Mouse (Mus musculus): ENCODE measurements around the gene Ppp1r9a. TPM values are rescaled to one million over a fixed set of nuclear protein-coding genes. Genes with fewer than 3 reads are reported as not detected.

Gene Ppp1r9a
- total RNA-seq, 2 experiments from 2014 or later: 191 to 212 TPM

DNA sequence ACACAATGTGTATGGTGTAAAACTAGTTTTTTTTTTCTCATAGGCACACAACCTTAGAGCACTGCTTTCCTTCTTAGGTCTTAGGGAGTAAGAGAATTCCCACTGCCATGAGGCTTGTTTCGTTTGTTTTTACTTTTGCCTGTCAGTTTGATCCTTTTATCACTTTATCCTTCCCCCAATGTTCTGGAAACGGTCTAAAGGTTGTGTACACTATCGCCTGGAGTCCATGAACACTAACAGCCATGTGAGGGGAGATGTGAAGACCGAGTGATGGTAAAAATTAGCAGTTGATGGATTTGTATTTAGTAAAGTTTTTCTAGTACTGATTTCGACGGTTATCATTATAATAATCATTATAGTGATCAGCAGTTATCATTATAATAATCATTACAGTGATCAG, 232.3 kb downstream of the Ppp1r9a start:
- intact Hi-C loops (cut with DNase I): no loop called here
- no peak for DNase-seq (ENCODE audit: low spot score in 2 of 2)

DNA sequence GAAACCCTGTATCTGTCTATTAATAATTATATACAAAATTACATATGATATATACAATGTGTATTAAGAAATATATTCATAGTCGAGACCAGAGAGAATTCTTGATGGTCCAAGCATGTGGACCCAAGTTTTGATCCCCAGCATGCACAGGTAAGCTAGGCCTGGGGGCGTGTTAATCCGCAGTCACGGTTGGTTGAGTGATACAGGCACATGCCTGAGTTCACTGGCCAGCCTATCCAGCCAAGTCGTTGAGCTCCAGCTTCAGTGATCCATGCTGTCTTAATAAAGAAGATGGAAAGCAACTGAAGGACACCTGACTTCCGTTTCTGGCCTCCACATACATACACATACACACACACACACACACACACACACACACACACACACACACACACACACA, 233.3 kb downstream of the Ppp1r9a start:
- intact Hi-C loops (cut with DNase I): no loop called here
- DNase-seq (ENCODE audit: low spot score in 2 of 2): no peak

DNA sequence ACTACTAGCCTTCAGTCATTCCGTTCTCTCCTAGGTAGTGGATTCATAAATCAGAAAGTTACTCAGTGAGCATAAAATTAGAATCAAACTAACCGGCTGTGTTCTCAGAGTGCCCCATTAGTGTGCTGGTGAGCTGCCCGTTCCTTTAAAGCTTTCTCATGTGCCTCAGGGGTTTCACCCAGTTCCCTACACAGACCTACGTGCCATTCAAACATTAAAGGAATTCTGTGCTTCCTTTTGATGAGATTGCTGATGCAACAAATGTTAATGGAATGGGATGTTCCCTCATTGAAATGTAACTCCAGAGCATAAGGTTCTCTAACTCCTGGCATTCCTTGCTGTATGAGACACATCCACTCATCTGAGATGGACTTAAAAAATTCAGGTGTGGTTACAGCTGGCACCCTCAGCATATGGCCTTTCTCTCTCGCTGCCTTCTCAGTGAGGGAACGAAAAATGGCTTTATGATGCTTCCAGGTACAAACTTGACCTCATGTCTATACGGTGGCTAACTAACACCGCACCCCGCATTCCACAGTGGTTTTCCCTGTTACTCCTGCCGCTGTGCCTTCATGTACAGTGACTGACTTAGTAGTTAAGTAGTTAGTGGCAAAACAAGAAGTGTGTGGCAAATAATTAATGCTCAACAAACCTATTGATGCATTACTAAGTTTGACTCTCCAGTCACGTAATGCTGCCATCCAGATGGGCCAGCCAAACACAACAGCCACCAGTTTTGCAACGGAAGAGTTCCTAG, 236.3 kb downstream of the Ppp1r9a start:
- no peak for DNase-seq (ENCODE audit: low spot score in 2 of 2)
- intact Hi-C loops (cut with DNase I): no loop called here

DNA sequence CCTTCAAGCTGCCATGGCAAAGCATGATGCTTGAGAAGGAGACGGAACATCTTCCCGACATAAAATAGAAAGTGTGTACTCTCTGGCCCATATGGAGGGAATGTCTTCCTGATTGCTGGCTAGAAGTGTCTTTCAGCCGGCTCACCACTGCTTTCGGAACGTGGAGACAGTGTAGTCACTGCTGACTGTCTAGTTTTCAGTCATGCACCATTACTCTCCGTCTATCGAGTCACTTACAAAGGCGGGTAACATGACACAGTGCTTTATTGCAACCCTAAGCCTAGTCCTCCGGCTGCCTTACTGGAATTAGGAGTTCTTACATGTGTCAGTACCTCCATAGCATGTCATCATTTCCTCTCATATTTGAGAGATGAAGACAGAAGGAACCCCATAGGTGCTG, 236.9 kb downstream of the Ppp1r9a start:
- intact Hi-C loops (cut with DNase I): no loop called here
- DNase-seq (ENCODE audit: low spot score in 2 of 2): no peak

DNA sequence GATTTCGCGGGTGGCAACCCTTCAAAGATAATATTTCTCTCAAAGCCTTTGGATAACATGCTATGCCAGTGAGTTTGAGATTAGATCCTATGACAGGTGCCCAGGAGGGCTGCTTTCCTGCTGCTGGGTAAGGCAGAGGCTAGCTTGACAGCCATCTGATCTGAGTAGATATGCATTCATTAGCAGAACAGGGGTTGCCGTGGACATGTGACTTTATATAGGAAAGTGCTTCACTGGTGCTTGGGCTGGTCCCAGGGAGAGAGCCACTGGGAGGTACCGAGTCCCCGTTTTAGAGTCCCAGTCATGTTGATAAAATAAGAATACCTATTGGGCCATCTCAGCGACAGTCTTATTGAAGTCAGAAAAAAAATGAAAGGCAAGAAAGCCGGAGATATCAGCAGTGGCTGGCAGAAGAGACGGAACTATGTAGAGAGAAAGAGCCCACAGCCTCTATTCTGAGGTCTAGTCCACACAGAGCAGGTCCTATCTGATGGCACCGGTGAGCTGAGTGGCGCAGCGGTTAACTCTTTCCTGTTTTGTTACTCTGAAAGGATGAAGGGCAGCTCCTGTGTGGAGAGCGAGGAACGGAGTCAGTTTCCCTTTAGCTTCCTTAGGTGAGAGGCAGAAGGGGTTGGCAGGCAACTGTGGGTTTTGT, 244.9 kb downstream of the Ppp1r9a start:
- intact Hi-C loops (cut with DNase I): no loop called here

DNA sequence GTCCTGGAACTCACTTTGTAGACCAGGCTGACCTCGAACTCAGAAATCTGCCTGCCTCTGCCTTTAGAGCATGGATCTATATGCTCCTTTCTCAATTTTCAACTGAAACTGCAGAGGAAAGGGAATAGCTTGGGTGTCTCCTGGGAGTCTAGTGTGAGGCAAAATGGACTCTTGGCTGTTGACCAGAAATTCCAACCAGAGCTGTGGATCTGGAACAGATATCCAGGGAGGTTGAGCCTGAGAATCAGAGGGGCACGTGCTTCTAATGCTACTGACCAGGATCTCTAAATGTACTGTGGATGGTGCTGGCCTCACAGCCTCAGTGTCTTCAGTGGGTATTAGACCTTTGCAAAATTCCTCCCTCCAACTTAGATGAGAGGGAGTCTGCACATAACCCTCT, 247.2 kb downstream of the Ppp1r9a start:
- DNase-seq (ENCODE audit: low spot score in 2 of 2): no peak
- intact Hi-C loops (cut with DNase I): no loop called here

More for the DNA sequence above, 244.9 kb downstream of the Ppp1r9a start:
- DNase-seq (ENCODE audit: low spot score in 2 of 2): no peak

DNA sequence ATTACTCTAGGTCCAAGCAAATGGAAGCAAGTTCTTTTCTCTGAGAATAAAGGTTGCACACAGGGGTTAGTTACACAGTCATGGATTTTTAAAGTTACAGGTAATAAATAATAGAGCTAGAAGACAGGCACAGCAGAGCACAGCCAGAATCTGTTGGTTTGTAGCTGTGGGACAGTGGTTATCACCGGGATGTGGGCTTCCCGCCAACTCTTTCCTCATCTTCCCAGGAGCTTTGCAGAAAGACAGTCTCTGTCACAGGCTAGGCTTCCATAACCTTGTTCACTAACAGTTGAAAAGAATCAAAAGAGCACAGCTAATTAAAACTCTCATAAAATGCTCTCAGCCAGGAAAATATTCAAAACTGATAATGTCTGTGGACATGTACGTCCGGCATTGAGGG, 248.5 kb downstream of the Ppp1r9a start:
- intact Hi-C loops (cut with DNase I): no loop called here
- no peak for DNase-seq (ENCODE audit: low spot score in 2 of 2)

DNA sequence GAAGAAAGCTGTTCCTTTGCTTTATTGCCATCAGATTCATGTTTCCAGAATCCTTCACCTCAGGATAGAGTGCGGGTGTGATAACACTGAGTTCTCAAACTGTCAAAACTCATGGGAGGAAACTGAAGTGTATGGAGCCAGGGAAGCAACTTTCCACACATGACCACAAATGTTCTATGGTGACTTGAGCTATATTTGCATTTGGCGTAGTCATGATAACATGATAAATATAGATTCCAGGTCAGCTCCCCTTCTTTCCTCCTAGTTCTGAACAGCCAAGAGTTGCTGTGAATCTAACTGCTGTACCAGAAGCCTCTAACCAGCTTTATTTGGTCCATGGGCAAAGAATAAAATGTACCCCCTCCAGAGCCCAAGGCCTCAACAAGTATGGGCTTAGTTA, 249.5 kb downstream of the Ppp1r9a start:
- peak in 1 of 2 experiments; percentile 26 for DNase-seq (ENCODE audit: low spot score in 2 of 2)
- intact Hi-C loops (cut with DNase I): no loop called here

DNA sequence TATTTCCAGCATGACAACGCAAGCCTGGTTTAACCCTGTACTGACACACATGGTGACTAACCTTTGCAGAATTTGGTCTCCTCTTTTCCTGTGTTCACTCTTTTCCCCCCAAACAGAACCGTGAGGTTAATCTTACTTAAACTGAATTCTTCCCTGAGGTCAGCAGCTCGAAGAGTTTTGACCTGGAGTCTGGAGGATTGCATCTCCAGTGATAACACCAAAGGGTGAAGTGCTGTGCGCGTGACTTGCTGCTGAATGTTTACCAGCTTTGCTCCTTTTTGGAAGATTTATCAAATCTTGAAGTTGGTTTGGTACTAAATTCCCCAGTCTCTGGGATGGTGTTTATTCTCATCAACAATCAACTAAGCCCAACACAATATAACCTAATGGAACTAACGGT, 252.1 kb downstream of the Ppp1r9a start:
- intact Hi-C loops (cut with DNase I): no loop called here
- no peak for DNase-seq (ENCODE audit: low spot score in 2 of 2)

DNA sequence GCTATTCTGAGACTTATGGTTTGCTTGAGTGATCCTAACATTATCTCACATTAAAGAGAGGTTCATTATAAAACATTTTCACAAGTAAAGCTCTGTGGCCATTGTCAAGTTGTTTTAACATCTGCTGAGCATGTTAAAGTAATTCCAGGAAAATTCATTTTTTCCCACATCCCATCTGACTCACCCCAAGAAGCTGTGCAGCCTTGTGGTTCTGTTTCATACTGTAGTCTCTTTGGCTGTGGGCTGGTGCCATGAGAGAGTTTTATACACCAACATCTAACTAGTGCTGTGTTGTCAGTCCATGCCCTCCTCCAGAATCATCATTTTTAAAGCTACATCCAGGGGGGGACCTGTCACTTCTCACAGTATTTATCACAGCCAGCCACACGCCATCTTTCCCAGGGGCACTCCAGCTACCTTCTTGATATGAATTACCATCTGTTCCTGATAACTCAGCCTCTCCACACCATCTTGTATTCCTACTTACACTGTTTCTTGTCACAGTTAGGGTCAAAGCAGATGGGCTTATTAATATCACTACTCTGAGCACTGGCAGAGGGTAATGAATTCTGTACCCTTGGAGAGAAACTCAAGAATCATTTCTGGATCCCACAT, 252.7 kb downstream of the Ppp1r9a start:
- intact Hi-C loops (cut with DNase I): no loop called here
- DNase-seq (ENCODE audit: low spot score in 2 of 2): peak in 1 of 2 experiments; percentile 44

DNA sequence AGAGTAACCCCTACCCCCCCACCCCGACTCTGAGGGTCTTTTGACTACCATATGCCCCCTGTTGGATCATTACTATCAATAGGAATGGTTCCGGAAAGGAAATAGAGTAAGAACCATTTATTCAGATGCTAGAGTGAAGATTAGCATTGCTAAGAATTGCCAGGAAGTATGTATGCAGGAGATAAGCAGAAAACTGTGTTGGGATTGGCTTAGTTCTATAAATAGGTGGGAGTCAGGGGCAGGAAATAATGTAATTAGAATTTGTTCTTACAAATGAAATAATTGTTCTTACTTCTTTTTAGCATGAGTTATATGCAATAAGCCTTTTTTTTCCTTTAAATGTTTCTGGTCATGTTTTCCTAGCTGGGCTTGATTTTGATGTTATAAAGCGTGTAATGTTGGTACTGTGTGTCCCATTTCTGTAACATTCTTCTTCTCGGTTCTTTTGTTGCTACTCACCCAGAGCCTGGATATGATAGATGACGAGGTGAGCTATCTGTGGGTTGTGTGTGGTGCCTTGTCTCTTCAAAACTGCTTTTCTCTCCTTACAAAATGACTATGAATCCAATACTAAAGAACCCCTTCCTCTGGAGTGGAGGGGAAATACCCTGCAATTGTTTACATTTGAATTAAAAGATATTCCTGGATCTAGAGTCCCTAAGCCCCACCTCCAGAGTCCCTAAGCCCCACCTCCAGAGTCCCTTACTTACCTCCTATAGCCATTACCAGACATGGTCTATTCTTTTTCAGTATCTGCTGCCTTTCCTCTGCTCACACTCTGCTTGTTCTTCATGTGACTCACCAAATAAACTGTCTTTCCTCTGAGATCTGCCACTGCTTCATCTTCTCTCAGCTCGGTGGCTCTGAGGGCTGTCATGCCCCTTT, 254.1 kb downstream of the Ppp1r9a start:
- intact Hi-C loops (cut with DNase I): no loop called here
- no peak for DNase-seq (ENCODE audit: low spot score in 2 of 2)

DNA sequence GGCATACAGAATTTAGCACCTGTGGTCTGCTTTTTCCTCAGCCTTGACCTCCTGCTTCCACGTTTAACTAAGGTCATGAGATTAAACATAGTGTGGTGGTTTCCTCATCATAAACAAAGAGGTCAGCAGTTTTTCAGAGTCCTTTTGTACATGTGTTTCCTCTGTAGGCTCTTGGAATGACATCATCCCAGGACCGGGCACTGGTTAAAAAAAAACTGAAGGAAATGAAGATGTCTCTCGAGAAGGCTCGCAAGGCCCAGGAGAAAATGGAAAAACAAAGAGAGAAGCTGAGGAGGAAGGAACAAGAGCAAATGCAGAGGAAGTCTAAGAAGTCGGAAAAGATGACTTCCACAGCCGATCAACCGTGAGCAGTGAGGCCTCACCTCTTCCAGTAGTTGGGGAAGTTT, 256.7 kb downstream of the Ppp1r9a start:
- intact Hi-C loops (cut with DNase I): no loop called here

DNA sequence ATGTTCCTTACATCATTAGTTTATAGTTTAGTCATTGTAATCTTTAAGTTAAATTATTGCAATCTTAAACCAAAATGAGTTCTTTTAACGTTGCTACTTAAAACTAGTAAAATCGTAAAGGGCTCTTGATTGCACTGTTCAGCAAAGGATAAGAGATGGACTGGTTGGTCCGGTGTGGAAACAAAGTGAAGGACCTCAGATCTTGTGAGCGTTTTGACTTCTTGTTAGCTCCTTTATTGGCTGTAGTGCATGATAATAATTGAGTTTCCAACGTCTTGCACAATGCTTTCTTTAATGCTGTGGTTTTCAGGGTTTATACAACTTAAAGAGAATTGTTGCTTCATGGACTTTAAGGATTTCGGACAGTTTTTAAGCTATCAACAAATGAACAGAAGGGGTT, 259.3 kb downstream of the Ppp1r9a start:
- intact Hi-C loops (cut with DNase I): no loop called here
- no peak for DNase-seq (ENCODE audit: low spot score in 2 of 2)

More for the DNA sequence above, 256.7 kb downstream of the Ppp1r9a start:
- no peak for DNase-seq (ENCODE audit: low spot score in 2 of 2)

DNA sequence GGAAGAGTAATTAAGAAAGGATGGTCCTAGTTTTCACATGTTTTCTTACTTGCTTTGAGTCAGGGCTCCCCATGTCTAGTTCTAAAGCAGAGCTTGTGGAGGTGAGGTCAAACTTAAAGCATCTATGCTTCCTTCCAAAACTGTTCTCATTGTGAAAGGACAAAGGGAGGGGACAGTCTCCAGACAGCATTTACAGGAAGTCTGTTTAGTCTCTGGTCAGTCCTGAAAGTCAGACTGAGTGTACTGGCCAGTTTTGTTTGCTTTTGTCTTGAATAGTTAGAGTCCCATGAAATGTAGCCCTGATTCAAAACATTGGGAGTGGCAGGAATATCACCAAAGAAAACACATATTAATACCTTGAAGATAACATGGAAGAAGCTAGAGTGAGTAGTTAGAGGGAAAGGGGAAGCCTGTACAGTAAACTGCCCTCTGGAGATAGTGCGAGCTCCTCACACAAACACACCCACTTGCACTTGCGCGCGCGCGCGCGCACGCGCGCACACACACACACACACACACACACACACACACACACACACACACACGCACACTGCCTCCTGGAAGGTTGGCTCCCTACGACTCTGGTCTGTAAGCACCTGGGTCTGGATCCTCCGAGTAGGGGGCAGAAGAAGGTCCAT, 260.9 kb downstream of the Ppp1r9a start:
- intact Hi-C loops (cut with DNase I): no loop called here
- no peak for DNase-seq (ENCODE audit: low spot score in 2 of 2)

DNA sequence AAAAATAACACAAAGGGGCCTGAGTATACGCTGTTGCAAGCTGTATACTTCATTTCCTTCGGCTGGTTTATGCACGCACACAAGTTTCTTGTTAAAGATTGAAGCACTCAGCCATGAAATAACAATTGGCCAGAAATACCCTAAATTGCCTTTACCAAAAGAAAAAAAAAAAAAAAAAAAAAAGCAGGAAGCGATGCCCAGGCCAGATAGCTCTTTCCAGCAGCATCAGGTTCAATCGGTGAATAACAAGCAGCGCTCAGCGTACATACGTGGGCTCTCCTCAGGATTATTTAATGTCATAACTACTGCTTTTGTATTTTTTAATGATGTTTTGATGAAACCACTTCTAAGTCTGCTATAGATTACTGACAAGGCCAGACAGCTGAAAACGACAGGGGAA, 262.1 kb downstream of the Ppp1r9a start:
- intact Hi-C loops (cut with DNase I): loop anchor here (5.0 kb wide), 1 partner anchor 217 kb away; the partner anchor contains the start of gene Asb4
- no peak for DNase-seq (ENCODE audit: low spot score in 2 of 2)

DNA sequence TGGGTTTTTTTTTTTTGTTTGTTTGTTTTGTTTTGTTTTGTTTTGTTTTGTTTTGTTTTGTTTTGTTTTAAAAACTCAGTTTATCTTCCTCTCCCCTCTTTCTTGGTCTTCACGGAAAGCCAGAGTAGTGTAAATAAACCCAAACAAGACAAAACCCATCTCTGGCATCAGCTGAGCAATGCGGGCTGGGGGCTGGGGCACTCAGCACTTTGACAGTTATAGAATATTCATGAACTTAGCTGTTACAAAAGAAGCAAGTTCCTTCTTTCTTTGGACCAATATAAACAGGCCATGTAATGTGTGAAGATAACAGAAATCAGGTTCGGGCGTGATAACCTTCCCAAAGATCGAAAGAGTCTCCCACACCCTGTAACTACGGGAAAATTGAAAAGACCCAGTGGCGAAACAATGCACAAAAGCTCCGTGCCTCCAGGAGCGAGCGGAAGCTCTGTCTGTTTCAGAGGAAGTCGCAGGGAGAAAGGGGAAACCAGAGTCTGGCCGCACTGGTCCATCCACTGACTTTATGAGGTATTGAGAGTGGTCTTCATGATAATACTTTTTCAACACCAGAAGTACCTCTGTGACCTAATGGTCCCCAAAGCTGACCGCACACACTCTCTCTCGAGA, 264.4 kb downstream of the Ppp1r9a start:
- intact Hi-C loops (cut with DNase I): loop anchor here (5.0 kb wide), 1 partner anchor 215 kb away; the partner anchor contains the start of gene Asb4
- peak in 1 of 2 experiments; percentile 24 for DNase-seq (ENCODE audit: low spot score in 2 of 2)

DNA sequence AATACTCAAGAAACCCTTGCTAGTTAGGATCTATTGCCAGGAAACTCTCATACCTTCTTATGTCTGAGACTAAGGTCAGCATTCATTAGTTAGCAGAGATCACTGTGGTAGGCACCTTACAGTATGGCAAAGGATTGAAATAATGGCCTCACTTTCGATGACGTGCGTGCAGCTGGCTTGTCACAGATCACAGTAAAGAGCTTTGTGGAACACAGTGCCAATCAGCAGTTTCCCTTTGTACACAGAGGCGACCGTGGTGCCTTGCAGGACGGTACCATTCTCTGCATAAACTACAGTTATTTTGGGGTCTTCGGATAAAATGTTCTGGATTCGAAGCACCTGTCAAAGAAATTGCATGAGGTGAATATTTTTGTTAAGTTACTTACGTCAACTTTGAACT, 265.4 kb downstream of the Ppp1r9a start:
- intact Hi-C loops (cut with DNase I): loop anchor here (5.0 kb wide), 1 partner anchor 214 kb away; the partner anchor contains the start of gene Asb4
- DNase-seq (ENCODE audit: low spot score in 2 of 2): no peak

DNA sequence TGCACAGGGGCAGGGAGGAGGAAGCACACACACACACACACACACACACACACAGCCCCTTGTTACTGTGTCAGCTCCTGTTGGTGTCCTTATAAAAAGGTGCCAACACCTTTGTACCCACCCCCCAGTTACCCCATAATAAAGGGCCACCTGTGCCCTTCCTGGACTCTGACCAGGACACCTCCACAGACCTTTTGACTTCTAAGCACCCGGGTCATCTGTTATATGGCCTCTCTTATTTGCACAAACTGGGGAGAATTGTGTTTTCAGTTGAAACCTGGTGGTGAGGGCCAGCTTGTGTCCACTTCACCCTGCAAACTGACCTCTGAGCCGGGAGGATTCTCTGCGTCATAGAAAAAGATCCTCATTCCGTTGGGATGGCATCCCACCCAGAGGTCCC, 268.7 kb downstream of the Ppp1r9a start:
- intact Hi-C loops (cut with DNase I): no loop called here
- DNase-seq (ENCODE audit: low spot score in 2 of 2): no peak

DNA sequence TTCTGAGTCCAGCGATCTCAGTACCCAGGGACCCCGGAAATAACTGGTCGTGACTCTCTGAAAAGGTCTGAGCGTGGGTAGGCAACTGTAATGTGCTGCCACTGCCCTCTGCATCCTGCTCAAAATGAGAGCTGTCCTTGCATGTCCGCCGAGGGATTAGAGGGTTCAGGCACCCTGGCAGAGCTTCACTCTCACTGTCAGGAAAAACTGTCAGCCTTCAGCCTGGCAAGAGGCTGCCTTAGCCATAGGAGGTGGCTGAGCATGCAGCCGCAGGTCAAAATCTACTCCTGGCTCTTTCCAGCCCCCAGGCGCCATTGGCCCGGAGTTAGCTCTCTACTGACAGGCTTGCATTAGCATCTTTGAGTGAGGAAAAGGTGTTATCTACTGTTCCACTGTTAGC, 269.9 kb downstream of the Ppp1r9a start:
- DNase-seq (ENCODE audit: low spot score in 2 of 2): no peak
- intact Hi-C loops (cut with DNase I): no loop called here

Data from left cerebral cortex, postnatal 25 days (tissue).